Mouse (Mus musculus) spleen, adult 2 months (tissue): ENCODE measurements around the gene Iqck. TPM values are rescaled to one million over a fixed set of nuclear protein-coding genes. Genes with fewer than 3 reads are reported as not detected.

Source experiments
- DNase-seq, 2 experiments: peaks; one replicate each; pipeline versions ENCODE4 v3.0.0 to v3.0.0-alpha.2; 2012 to 2021; ENCODE audit warnings: low spot score in 2 of 2, low read depth in 1 of 2
- H3K27ac ChIP-seq: fragments of 200-500 bp; 2 replicates; pipeline ENCODE4 v1.5.1; 2012; ENCODE audit warnings: low read length, inconsistent platforms; ENCODE audit not compliant: insufficient read depth
- H3K27me3 ChIP-seq: fragments of 200-500 bp; 2 replicates; pipeline ENCODE4 v1.6.1; 2012; ENCODE audit warnings: mild to moderate bottlenecking, moderate library complexity, low read length, inconsistent platforms; ENCODE audit not compliant: control insufficient read depth, insufficient read depth
- H3K36me3 ChIP-seq: fragments of 200-500 bp; 2 replicates; pipeline ENCODE4 v1.6.1; 2012; ENCODE audit warnings: mild to moderate bottlenecking, low read length, inconsistent platforms; ENCODE audit not compliant: control insufficient read depth, insufficient read depth
- H3K4me1 ChIP-seq: fragments of 200-500 bp; 2 replicates; pipeline ENCODE4 v1.6.1; 2011; ENCODE audit warnings: inconsistent platforms; ENCODE audit not compliant: control insufficient read depth, insufficient read depth, insufficient read length
- H3K4me3 ChIP-seq: fragments of 200-500 bp; 2 replicates; pipeline ENCODE4 v1.5.1; 2011; ENCODE audit warnings: mild to moderate bottlenecking, inconsistent platforms; ENCODE audit not compliant: insufficient read depth, insufficient read length; ENCODE audit errors: extremely low read depth
- CTCF ChIP-seq: fragments of 200-500 bp; IDR thresholded peaks from 2 replicates; pipeline ENCODE4 v1.5.1; 2011; ENCODE audit warnings: mild to moderate bottlenecking, inconsistent platforms; ENCODE audit not compliant: insufficient read depth, insufficient read length, insufficient replicate concordance; ENCODE audit errors: extremely low read depth
- POLR2A ChIP-seq: fragments of 200-500 bp; IDR thresholded peaks from 2 replicates; pipeline ENCODE4 v1.6.1; 2011; ENCODE audit warnings: low read depth, low read length, inconsistent platforms
- WGBS: fragments of 180-500 bp; shearing (Covaris S2); methylation state at CpG from one replicate; pipeline ENCODE4 v1.1.7; 2018; 5-methylcytosine and 5-hydroxymethylcytosine counted together
- polyA plus RNA-seq: library from polyadenylated mRNA; depleted of rRNA; stranded (reverse); fragments of >200 nt; gene quantifications from 2 replicates; pipeline ENCODE4 v1.2.3, GENCODE M21; 2012; rRNA removed

Gene Iqck
- polyA plus RNA-seq: 0.32 and 0.48 TPM in 2 replicates

DNA sequence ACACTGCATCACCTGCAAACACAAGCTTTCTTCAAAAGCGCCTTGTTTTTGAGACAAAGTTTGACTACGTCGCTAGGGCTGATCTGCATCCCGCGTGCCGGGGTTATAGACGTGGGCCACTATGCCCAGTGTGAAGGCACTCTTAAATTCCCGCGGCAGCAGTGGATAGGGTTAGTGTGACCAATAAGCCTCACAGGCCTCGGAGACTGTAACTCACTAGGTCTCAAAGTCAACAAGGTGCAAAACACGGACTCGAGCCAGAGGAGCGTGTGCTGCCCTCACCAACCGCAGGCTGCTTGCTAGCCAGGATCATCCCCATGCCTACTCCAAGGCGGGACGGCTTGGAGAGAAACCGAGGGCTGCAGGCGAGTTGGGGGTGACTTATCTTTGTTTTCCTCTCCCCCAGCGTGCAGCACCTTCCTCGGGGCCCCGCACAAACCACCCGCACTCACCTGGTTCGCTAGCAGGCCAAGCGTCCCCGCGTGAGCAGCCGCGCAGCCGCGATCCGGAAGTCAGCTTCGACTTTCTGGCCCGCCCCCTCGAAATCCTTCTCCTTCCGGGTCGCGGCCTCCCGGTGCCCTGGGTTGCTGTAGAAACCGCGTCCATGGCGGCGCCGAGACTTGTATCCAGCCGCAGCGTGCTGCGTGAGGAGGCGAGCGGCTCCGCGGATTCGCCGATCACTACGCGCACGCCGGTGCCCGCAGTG is at the start of gene Iqck:
Gene Iqck (plus strand): TSS at position 582 of the 706 bp plus-strand sequence.
- peak; percentile 60 to 86 for DNase-seq
- Histone ChIP-seq H3K27ac (peak within 1 kb of the TSS; percentile 38; the same call in 1 of the 2 replicates), H3K4me1 (peaks cover 2% of the 10 kb centered on the region; the same call in 1 of the 2 replicates)

GRCm38 (mm10) chr7:118806631-118807411 is 48.7 kb upstream of the Iqck start:
- no peak for TF ChIP-seq CTCF
- TF ChIP-seq POLR2A: no peak
- no peak for DNase-seq
- Histone ChIP-seq H3K27ac (no peak overlapping the region), H3K4me1 (no peaks in the 10 kb centered on the region), H3K4me3 (no peak overlapping the region), H3K27me3 (no peaks in the 10 kb centered on the region), H3K36me3 (peaks cover 8% of the 10 kb centered on the region)
- WGBS: 94% methylated on average over 16 of the region's 16 CpGs

More for the DNA sequence above, at the start of gene Iqck:
- under 1% methylated on average over 57 of the region's 57 CpGs for WGBS
- Histone ChIP-seq H3K4me3 (peak within 1 kb of the TSS; percentile 79), H3K27me3 (no peaks in the 10 kb centered on the region), H3K36me3 (peaks cover 5% of the 10 kb centered on the region)
- TF ChIP-seq POLR2A (peak; percentile 19; the same call in 1 of the 2 replicates), CTCF (no peak)

GRCm38 (mm10) chr7:118807899-118808298 is 47.7 kb upstream of the Iqck start:
- Histone ChIP-seq H3K36me3 (peaks cover 7% of the 10 kb centered on the region), H3K27ac (no peak overlapping the region), H3K4me1 (no peaks in the 10 kb centered on the region), H3K4me3 (no peak overlapping the region), H3K27me3 (no peaks in the 10 kb centered on the region)
- TF ChIP-seq CTCF (no peak), POLR2A (no peak)
- no peak for DNase-seq
- 82% methylated on average over 8 of the region's 8 CpGs for WGBS

DNA sequence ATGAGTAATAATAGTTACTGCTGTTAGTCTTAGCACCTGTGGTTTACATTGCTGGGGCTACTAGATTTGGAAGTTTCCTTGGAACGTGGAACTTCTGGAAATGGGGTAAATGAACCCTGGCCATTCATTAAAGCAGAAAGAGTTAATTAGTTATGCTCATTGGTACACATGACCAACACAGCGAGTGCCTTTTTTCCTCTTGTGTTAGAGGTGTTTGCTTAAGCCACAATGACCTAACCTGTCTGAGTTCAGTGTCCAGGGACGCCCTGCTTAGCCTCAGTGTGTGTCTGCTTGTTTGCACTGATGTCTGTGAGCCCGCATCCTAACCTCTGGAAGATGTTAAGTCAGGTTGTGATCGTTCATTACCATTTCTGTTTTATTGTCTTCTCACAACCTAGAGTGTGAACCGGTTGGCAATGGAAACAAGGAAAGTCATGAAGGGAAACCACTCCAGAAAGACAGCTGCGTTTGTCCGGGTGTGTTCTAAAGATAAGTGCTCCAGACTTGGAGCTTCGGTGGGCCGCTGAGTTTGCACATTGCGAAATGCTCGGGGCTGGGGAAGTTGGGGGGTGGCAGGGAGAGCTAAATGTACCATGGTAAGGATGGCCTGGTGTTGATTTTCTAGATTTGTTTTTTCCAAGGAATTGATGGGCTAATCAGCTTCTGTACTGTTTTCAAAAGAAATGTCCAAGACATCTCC is 44.0 kb upstream of the Iqck start:
- Histone ChIP-seq H3K27ac (no peak overlapping the region), H3K4me3 (no peak overlapping the region), H3K4me1 (no peaks in the 10 kb centered on the region), H3K27me3 (no peaks in the 10 kb centered on the region), H3K36me3 (peaks cover 19% of the 10 kb centered on the region)
- WGBS: 74% methylated on average over 12 of the region's 12 CpGs
- DNase-seq: no peak
- TF ChIP-seq POLR2A: no peak
- no peak for TF ChIP-seq CTCF

GRCm38 (mm10) chr7:118813592-118813991 is 42.0 kb upstream of the Iqck start:
- H3K4me3 ChIP-seq: no peak overlapping the region
- no peaks in the 10 kb centered on the region for H3K4me1 ChIP-seq
- H3K36me3 ChIP-seq: peaks cover 20% of the 10 kb centered on the region
- H3K27me3 ChIP-seq: no peaks in the 10 kb centered on the region
- no peak for DNase-seq
- 96% methylated on average over 4 of the region's 4 CpGs for WGBS
- no peak overlapping the region for H3K27ac ChIP-seq
- no peak for TF ChIP-seq POLR2A
- no peak for TF ChIP-seq CTCF

GRCm38 (mm10) chr7:118816275-118816674 is 39.3 kb upstream of the Iqck start:
- TF ChIP-seq CTCF: no peak
- TF ChIP-seq POLR2A: no peak
- Histone ChIP-seq H3K36me3 (peaks cover 22% of the 10 kb centered on the region), H3K27ac (no peak overlapping the region), H3K4me1 (no peaks in the 10 kb centered on the region), H3K4me3 (no peak overlapping the region), H3K27me3 (no peaks in the 10 kb centered on the region)
- no peak for DNase-seq
- 97% methylated on average over 3 of the region's 3 CpGs for WGBS
